Mouse (Mus musculus): Measurements from ENCODE around the gene Svop. TPM values are rescaled to one million over a fixed set of nuclear protein-coding genes. Genes with fewer than 3 reads are reported as not detected.

Svop gene
- total and polyA plus RNA-seq, 3 experiments = 0.31 to 0.51 (median 0.38) TPM

Other genes starting within 250 kb of the Svop start
- 66.1 and 74.6 TPM in 2 replicates for gene Coro1c, start 182.8 kb downstream of the Svop start, total RNA-seq (2012; rRNA removed)
- 67.9 and 69.9 TPM in 2 replicates for gene Coro1c, start 182.8 kb downstream of the Svop start, total RNA-seq (2014; rRNA removed)
- gene Coro1c, start 182.8 kb downstream of the Svop start, polyA plus RNA-seq (2012; ENCODE audit: insufficient read length, low read depth) = 87.4 and 96.4 TPM in 2 replicates
- 5.6 and 8.2 TPM in 2 replicates for gene Ssh1, start 97.7 kb downstream of the Svop start, total RNA-seq (2012; rRNA removed)
- gene Ssh1, start 97.7 kb downstream of the Svop start, total RNA-seq (2014; rRNA removed) = 2.3 and 3.0 TPM in 2 replicates
- gene Ssh1, start 97.7 kb downstream of the Svop start, polyA plus RNA-seq (2012; ENCODE audit: insufficient read length, low read depth) = 8.1 and 8.9 TPM in 2 replicates
- gene Dao, start 87.9 kb downstream of the Svop start, total RNA-seq (2012; rRNA removed) = 0.97 and 1.4 TPM in 2 replicates
- 1.9 TPM in 2 replicates for gene Dao, start 87.9 kb downstream of the Svop start, total RNA-seq (2014; rRNA removed)
- gene Dao, start 87.9 kb downstream of the Svop start, polyA plus RNA-seq (2012; ENCODE audit: insufficient read length, low read depth) = 3.6 TPM in 2 replicates
- gene Usp30, start 26.1 kb downstream of the Svop start, total RNA-seq (2012; rRNA removed) = 11.5 and 13.0 TPM in 2 replicates
- 13.0 and 15.5 TPM in 2 replicates for gene Usp30, start 26.1 kb downstream of the Svop start, total RNA-seq (2014; rRNA removed)
- 14.5 and 16.1 TPM in 2 replicates for gene Usp30, start 26.1 kb downstream of the Svop start, polyA plus RNA-seq (2012; ENCODE audit: insufficient read length, low read depth)
- 35.0 and 35.7 TPM in 2 replicates for gene Alkbh2, start 36.6 kb upstream of the Svop start, total RNA-seq (2012; rRNA removed)
- 34.4 TPM in 2 replicates for gene Alkbh2, start 36.6 kb upstream of the Svop start, total RNA-seq (2014; rRNA removed)
- gene Alkbh2, start 36.6 kb upstream of the Svop start, polyA plus RNA-seq (2012; ENCODE audit: insufficient read length, low read depth) = 39.3 and 41.4 TPM in 2 replicates
- gene Ung, start 38.8 kb upstream of the Svop start, total RNA-seq (2012; rRNA removed) = 39.1 and 53.4 TPM in 2 replicates
- 43.5 and 51.9 TPM in 2 replicates for gene Ung, start 38.8 kb upstream of the Svop start, total RNA-seq (2014; rRNA removed)
- gene Ung, start 38.8 kb upstream of the Svop start, polyA plus RNA-seq (2012; ENCODE audit: insufficient read length, low read depth) = 83.3 and 91.9 TPM in 2 replicates
- 3.9 and 6.2 TPM in 2 replicates for gene Acacb, start 55.0 kb upstream of the Svop start, total RNA-seq (2012; rRNA removed)
- gene Acacb, start 55.0 kb upstream of the Svop start, total RNA-seq (2014; rRNA removed) = 13.4 and 14.1 TPM in 2 replicates
- 16.3 and 17.0 TPM in 2 replicates for gene Acacb, start 55.0 kb upstream of the Svop start, polyA plus RNA-seq (2012; ENCODE audit: insufficient read length, low read depth)
- not detected in 2 replicates for gene Foxn4, start 182.2 kb upstream of the Svop start, total RNA-seq (2012; rRNA removed)
- not detected in 2 replicates for gene Foxn4, start 182.2 kb upstream of the Svop start, total RNA-seq (2014; rRNA removed)
- gene Foxn4, start 182.2 kb upstream of the Svop start, polyA plus RNA-seq (2012; ENCODE audit: insufficient read length, low read depth) = 0.23 and 0.34 TPM in 2 replicates
- 3.9 and 4.4 TPM in 2 replicates for gene Myo1h, start 197.6 kb upstream of the Svop start, total RNA-seq (2012; rRNA removed)
- 1.1 and 1.3 TPM in 2 replicates for gene Myo1h, start 197.6 kb upstream of the Svop start, total RNA-seq (2014; rRNA removed)
- 1.8 and 2.6 TPM in 2 replicates for gene Myo1h, start 197.6 kb upstream of the Svop start, polyA plus RNA-seq (2012; ENCODE audit: insufficient read length, low read depth)